Mouse (Mus musculus) v-Abl transformed pro-B cells (cell line): Measurements from ENCODE around the gene Sftpd.

ENCODE experiments used
- in situ Hi-C, 2 experiments: fragments of 400-800 bp; cut with MboI; formaldehyde crosslinking; loops; one replicate each; pipeline ENCODE4 v1.15.1; 2025; ENCODE audit not compliant: unreplicated experiment in 2 of 2

The Sftpd gene

DNA sequence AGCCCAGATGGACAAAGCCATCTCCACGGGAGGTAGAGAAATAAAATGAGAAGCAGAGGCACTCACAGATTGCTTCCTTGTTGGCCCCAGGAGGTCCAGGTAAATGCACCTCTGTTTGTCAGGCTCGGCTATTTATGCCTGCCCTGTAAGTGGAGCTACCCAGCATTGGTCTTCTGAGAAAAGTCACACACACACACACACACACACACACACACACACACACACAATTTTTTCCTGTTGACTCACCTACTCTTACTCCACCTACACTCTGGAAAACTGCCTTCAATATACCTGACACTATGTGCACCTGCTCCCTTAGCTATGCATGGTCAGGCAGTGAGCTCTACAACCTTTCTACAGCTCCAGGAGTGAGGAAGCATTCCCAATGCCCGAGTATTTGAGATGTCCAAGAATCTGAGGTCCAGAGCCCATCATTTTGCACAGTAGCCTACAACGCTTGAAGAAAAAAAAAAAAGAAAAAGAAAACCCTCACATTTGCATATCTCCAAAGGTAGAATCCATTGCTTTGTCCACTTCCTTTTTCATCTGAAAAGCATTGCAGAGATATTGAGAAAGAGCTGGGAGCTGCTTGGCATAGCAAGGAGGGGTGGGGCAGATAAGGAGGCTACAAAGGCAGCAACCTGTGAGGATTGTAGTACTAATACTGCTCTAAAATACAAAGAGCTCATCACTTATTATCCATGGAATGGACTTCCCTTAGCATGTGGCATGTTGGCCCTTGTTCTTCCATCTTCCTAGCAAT, at the start of gene Sftpd:
Gene Sftpd (minus strand): TSS at position 91 of the 763 bp plus-strand sequence.
- in situ Hi-C loops = no loop called here

DNA sequence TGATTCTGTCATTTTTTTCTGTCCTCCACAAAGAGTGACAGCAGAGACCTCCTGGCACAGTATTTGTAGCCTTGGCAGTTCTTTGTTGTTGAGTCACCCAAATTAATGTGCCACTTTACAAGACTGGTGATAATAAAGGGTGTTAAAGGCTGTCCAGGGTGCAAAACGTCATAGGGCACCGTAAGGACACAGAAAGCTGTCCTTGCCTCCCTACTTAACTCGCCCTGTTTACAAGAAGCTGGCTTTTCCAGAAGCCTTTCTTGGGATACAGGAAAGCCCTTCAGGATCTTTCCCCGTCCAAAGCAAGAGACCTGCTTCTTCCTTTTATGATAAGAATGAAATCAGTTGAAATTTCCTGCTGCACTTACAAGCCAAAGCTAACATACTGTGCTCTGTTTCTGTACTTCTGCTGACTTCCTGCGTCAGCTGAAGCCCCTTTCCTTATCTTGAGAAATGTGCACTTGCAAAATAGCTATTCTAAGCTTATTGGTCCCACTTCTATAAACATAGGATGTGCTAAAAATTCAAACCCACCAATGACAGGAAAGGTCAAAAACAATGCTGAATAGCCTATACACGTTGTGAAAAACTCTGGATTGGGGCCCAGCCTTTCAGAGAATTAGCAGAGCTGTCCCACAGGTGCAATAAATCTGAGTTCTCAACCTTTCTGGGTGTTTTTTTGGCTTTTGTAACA, 13.2 kb upstream of the Sftpd start:
- in situ Hi-C loops = no loop called here

GRCm38 (mm10) chr14:41189496-41189895, 4.5 kb upstream of the Sftpd start:
- in situ Hi-C loops = no loop called here

DNA sequence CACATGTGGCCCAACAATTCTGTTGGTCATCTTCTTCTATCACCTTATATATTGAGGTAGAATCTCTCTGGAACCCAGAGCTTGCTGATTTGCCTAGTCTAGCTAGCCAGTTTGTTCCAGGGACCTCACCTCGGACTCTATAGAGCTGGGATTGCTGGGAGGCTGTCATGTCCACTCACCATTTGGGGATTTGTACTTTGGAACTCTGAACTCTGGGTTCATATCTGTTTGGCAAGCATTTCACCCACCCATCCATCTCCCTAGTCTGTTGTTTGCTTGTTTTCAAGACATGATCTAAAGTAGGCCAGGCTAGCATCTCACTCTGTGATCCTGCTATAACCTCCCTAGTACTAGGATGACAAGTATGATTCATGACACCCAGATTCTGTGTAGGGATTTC, 10.1 kb downstream of the Sftpd start:
- in situ Hi-C loops = no loop called here

GRCm38 (mm10) chr14:41170514-41170913, 14.4 kb downstream of the Sftpd start:
- in situ Hi-C loops = no loop called here

GRCm38 (mm10) chr14:41168567-41168966, 16.4 kb downstream of the Sftpd start:
- in situ Hi-C loops = no loop called here

- in situ Hi-C loops = no loop called here
Measured at GRCm38 (mm10) chr14:41167278-41167677, 17.7 kb downstream of the Sftpd start.

DNA sequence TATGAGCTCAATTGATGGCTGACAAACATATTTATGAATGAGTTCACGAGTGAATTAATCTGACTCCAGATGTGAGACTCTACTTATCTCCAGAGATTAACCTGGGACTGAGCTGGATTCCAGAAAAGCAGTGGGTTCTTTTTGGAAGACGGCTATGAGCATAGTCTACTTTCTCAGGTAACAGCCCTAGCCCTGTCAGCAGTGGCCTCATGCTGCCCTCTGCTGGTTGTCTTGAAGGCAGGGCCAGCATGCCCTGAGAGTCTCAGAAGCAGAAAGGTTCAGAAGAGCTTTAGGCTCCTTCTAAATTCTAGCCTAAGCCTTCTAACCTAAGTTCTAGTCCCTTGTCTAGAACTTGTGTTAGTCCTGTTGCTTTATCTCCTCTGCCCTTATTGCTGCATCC, 22.3 kb downstream of the Sftpd start:
- in situ Hi-C loops = loop anchor here in 1 of 2 experiments (5.0 kb wide), 1 partner anchor 115 kb away; no protein-coding TSS in a partner anchor

DNA sequence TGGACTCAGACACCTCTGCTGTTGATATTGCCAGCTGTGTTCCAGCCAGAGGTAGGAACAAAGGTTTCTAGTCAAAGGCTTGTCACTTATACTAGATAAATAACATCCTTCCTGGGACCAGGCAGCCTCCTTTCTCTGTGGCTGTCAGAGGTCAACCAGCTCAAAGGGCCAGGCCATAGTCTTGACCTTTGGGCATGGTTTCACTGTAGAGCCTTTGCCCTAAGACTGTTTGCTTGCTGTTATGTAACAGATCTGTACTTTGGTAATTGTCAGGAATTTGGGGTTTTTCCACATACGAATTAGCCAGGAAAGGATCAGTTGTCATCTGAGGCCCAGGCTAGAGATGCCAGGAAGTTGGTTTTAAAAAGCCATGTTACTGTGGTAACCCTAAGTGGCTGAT, 24.2 kb downstream of the Sftpd start:
- in situ Hi-C loops = loop anchor here in 1 of 2 experiments (5.0 kb wide), 1 partner anchor 113 kb away; no protein-coding TSS in a partner anchor

GRCm38 (mm10) chr14:41160076-41160475, 24.9 kb downstream of the Sftpd start:
- in situ Hi-C loops = loop anchor here in 1 of 2 experiments (5.0 kb wide), 1 partner anchor 113 kb away; no protein-coding TSS in a partner anchor

GRCm38 (mm10) chr14:41151220-41151898, 33.6 kb downstream of the Sftpd start, which contains the start of gene Mbl1:
TSS of gene Mbl1 (plus strand) at chr14:41151458.
- in situ Hi-C loops = no loop called here

GRCm38 (mm10) chr14:41147356-41147755, 37.6 kb downstream of the Sftpd start:
- in situ Hi-C loops = no loop called here

DNA sequence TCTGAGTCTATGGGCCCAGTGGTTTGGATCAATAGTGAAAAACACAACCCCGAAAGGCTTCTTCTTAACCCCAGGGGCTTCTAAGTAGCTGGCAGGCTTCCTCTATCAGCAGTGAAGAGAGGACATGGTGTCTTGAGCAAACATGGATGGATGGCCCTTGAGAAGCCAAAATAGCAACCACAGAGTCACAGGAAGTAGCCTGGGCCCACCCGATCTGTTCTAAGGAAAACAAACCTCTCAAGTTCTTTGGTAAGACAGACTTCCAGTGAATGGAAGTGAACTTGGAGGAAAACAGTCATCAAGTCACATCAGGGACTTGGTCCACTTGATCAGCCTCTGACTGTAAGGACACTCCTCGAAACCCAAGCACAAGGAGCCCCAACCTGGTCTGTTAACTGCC, 38.0 kb downstream of the Sftpd start:
- in situ Hi-C loops = no loop called here

GRCm38 (mm10) chr14:41146035-41146434, 38.9 kb downstream of the Sftpd start:
- in situ Hi-C loops = no loop called here

DNA sequence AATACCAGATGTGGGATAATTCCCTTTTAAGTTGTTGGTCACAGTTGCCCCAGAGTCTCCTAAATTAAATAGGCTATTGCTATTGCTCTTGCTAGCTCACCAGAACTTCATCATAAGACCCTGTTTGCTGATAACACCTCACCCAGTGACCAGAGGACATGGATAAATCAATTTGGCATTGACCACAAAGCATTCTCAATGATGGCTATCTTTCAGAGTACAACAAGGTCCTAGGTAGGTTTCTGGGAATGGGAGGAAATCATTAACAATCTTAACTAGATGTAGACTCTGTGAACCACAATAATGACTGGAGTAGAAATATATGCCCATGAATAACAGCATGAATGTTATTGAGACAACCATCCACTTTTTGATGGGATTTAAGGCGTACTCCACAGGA, 44.3 kb downstream of the Sftpd start:
- in situ Hi-C loops = no loop called here

- in situ Hi-C loops = no loop called here
Measured at GRCm38 (mm10) chr14:41137006-41137405, 47.9 kb downstream of the Sftpd start.

- in situ Hi-C loops = no loop called here
Measured at GRCm38 (mm10) chr14:41131540-41131939, 53.4 kb downstream of the Sftpd start, which contains the start of gene Sftpa1. TSS of gene Sftpa1 (plus strand) at chr14:41131782.

DNA sequence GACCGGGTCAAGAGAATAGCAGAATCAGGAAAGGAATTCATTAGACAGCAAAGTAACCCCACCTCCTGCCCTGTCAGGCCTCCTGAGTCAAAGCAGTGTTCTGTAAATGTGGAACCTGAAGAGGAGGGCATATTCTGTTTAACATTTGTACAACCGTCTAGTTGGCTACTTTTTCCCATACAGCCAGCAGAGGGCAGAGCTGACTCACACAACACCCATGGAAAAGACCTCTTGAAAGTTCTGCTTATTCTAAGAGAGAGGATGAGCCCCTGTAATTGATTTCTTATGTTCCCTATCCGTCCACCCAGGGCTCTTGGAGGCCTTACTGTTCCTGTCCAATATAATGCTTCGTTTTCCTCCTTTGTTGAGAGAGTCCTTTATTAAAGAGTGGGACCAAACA, 57.0 kb downstream of the Sftpd start:
- in situ Hi-C loops = no loop called here

- in situ Hi-C loops = no loop called here
Measured at GRCm38 (mm10) chr14:41124683-41125082, 60.3 kb downstream of the Sftpd start.
